Mouse (Mus musculus): ENCODE results near the gene Mtx3. TPM values are rescaled to one million over a fixed set of nuclear protein-coding genes. Genes with fewer than 3 reads are reported as not detected.
A peak's percentile ranks its signal among the peaks of the same experiment; 100 is the strongest.
"Not testable (repeated sequence)": the region's sequence is repeated elsewhere in the genome, so short reads cannot be mapped to it uniquely, and the experiment has no call there.

Mtx3 gene
- polyA plus RNA-seq (2017; shearing (Covaris generic)), result 1 to 10 TPM; 3.5 to 4.0 TPM

DNA sequence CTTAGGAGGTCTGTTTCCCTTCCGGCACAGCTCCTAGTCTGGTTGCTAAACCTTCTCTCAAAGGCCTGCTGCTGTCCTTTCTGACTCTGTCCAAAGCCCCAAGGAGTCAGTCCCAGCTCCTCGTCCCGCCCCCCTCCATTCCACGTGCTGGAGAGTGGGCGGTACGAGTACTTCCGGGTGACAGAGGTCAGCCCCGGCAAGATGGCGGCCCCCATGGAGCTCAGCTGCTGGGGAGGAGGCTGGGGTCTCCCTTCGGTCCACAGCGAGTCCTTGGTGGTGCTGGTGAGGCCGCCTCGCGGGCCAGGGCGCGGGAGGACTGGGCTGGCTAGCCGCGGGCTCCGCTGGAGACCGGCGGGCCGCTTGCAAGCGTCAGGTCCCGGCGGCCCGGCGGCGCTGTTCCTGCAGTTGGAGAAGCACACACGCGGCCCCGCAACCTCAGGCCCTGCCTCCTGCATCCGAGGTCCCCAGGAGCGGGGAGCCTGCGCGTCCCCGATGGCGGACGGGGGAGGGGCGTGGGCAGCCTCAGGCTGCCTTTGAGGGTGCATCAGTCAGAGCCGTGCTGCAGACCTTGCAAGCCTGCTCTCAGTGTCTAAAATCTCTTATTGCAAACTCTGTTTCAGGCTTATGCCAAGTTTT lies at the start of gene Mtx3:
TSS of gene Mtx3 (plus strand) at position 175 of the 636 bp plus-strand sequence.
- ATAC-seq, result peak; percentile 89

DNA sequence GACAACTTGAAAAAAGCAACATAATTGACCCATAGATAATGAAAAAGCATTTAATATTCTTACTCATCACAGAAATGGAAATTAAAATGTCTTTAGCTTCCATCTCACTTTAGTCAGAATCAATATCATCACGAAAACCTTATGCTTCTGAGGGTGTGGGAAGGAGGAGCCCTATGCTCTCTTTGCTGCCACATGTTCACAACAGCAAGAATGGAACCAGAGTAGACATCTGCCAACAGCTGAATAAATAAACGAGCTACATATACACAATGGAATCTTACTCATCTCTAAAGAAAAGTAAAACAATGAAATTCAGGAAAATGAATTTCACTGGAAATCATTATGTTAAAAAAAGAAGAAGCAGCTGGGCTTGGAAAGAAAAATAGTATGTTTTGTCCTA lies 45.7 kb upstream of the Mtx3 start:
- ATAC-seq, result no peak

DNA sequence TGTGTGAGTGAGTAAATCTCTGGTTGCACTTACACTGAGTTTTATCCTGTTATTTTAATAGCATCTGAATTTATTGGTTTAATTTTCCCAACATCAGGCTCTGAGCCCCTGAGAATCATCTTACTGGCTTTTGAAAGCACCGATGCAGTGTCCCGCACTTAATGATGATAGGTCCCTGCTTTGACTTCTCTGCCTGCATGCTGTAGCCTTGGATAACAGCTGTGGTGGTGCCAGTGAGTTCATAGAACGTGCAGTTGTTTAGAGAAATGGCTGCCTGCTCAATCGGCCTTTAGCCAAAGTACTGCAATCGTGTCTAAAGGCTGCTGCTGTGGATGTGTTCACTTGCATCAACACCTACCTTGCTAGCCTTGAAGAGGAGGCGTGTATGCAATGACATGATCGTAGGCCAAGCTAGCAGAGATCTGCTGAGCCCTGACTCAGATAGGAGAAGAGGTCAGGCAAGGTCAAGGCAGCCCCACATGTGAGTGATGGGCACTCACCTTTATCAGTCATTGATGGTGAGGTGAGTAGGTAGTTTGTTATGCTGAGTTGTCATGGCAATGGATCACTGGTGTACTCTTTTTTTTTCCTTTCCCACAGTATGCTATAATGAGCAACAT lies 45.1 kb upstream of the Mtx3 start:
- ATAC-seq, result no peak

DNA sequence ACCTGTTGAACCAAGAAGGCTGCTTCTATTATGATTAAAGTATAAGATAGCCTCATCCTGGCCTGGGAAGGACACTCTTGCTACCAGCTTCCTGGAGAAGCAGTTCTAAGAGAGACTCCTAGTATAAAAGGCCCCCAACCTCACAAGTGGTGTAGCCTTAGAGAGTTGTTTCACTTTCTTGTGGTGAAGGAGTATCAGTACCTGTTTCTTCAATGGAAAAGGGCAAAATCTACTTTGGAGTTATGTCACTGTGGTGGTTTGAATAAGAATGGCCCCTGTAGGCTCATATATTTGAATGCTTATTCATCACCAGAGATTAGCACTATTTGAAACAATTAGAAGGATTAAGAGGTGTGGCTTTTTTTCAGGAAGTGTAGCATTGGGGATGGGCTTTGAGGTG lies 37.8 kb upstream of the Mtx3 start:
- ATAC-seq, result no peak

DNA sequence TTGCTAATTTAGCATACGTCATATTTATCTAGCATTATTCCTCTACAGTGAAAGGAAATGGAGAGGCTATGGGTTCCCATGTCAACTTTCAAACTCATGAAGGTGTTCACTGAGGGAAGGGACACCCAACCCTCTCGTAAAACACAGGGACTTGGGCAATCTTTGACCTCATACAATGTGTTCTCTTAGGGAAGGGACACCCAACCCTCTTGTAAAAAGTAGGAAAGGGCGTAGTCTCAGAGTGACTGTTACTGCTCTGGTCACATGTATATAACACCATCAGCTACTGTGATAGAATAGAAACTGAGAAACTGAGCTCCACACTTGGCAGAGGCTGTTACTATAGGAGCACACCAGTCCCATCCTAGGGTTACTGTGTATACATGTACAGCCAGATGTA lies 36.7 kb upstream of the Mtx3 start:
- no peak for ATAC-seq

DNA sequence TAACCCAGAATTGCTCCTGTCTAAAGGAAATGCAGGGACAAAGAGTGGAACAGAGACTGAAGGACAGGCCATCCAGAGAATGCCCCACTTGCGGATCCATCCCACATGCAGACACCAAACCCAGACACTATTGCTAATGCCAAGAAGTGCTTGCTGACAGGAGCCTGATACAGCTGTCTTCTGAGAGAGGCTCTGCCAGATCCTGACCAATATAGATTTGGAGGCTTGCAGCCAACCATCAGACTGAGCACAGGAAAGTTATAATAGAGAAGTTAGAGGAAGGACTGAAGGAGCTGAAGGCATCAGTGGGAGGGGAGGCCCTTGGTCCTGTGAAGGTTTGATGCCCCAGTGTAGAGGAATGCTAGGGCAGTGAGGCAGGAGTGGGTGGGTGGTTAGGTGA lies 34.0 kb upstream of the Mtx3 start:
- not testable (repeated sequence) for ATAC-seq

- ATAC-seq, result no peak
These were observed 28.2 kb upstream of the Mtx3 start for GRCm38 (mm10) chr13:92816329-92816728.

DNA sequence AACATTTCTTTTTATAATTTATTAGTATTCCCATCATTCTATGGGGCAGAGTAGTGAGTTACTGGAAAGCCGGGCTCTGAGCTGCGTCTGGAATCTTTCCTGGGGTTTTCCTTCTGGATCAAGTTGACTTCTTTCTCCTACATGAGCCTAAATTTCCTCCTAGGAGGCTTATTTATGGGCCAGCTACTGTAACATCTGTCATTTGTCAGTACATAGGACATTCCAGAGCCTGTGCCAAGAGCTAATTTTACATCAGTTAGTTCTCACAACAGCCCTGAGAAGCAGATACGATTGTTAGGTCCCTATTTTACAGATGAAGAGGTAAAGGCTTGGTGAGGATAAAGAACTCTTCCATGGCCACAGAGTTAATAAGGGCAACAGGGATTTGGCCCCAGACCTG lies 27.2 kb upstream of the Mtx3 start:
- ATAC-seq, result no peak

DNA sequence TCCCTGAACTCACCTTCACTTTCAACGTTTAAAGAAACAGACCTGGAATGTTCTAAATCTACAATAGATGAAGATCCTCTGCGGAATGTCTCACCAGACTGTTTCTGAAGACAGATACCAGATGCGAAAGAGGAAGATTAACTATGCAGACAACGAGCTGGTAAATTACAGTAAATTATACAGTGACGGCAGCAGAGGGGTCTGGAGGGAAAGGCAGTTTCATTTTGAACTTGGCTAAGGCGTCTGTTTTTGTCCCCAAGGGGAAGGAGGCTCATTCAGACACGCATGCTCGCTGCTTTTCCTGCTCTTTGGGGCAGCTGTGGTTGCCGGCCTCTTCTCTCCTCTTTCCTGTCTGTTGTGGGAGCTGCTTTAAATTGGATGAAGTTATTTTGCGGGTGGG lies 15.7 kb upstream of the Mtx3 start:
- ATAC-seq, result no peak

- no peak for ATAC-seq
These were observed 11.4 kb upstream of the Mtx3 start for GRCm38 (mm10) chr13:92833162-92833561.

DNA sequence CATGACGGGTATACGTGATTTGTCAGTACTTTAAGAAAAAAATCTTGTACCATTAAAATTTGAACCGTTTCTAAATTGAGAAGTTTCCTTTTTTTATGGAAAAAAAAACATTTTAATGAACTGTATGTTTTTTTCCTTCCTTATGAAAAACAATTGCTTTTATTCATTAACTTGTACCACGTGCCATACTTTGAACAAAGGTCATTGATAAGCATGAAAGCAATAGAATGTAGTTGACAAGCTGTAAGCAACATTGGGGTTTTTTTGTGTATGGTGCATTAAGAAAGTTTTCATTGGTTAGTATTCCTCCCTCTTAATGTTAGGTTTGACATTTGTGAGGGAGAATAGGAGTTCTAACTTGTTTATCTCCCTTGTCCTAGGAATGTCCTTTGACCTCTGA lies 1.9 kb downstream of the Mtx3 start:
- no peak for ATAC-seq

DNA sequence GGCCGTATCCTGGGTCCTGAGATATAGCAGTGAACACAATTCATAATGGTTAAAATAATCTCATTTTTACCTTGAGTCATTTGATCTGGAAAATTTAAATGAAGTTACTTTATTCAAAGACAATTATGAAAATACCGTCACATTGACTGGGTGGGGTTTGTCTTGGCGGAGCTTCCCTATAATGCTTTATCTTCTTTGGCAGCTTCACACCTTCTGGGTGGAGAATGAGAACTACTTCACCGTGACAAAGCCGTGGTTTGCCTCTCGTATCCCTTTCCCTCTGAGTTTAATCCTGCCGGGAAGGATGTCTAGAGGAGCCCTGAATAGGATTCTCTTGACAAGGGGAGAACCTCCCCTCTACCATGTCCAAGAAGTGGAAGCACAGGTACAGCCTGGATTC lies 2.8 kb downstream of the Mtx3 start:
- no peak for ATAC-seq

GRCm38 (mm10) chr13:92848002-92848401 lies 3.4 kb downstream of the Mtx3 start:
- no peak for ATAC-seq

- no peak for ATAC-seq
These were observed 11.3 kb downstream of the Mtx3 start for GRCm38 (mm10) chr13:92855901-92856300.

- no peak for ATAC-seq
These were observed 14.2 kb downstream of the Mtx3 start for GRCm38 (mm10) chr13:92858808-92859207.

GRCm38 (mm10) chr13:92859959-92860358 lies 15.4 kb downstream of the Mtx3 start:
- ATAC-seq, result no peak

DNA sequence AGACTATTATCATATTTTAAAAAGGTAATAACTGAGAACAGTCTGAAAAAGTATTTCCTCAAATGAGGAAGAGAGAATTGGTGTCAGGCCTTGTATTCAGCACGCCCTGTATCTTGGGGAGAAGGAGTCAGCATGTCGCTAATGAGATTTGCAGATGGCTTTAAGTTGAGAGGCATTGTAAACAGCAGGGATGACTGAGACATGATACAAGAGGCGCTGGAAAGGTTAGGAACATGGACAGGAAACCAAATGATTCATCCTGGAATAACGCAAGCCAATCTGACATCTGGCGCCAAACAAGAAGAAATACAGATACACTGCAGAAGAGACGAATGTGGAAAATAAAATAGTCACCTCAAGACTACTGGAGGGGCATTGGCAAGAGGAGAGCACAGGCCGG lies 20.8 kb downstream of the Mtx3 start:
- no peak for ATAC-seq

GRCm38 (mm10) chr13:92866680-92867079 lies 22.1 kb downstream of the Mtx3 start:
- ATAC-seq, result no peak

- ATAC-seq, result no peak
These were observed 35.0 kb downstream of the Mtx3 start for GRCm38 (mm10) chr13:92879514-92879913.

DNA sequence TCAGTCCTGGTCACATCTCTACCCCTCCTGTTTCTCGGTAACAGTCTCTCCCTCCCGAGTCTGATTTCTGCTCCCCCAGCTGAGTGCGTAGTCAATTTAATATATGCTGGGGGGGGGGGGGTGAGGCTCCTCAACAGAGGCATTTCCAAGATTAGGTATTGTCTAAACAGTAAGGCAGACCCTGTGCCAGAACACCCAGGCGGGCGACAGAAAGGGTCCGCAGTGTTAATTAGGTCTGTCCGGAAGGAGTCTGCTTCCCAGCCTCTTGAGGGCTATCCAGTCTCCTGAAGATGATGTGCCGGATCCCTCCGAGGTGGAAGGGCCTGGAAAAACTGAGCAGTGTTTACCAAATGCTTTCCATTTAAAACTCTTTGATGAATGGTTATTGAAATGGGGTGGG lies 35.4 kb downstream of the Mtx3 start:
- ATAC-seq, result no peak

GRCm38 (mm10) chr13:92880589-92880988 lies 36.0 kb downstream of the Mtx3 start:
- no peak for ATAC-seq

GRCm38 (mm10) chr13:92882271-92882985 lies 37.9 kb downstream of the Mtx3 start:
- no peak for ATAC-seq

GRCm38 (mm10) chr13:92882986-92883720 lies 38.6 kb downstream of the Mtx3 start:
- no peak for ATAC-seq
